Mouse (Mus musculus) Muller cell, postnatal 12 days (primary cell): ENCODE results near the gene Kcnh5.
A peak's percentile ranks its signal among the peaks of the same experiment; 100 is the strongest.

Experiments
- DNase-seq: peaks from one replicate; pipeline ENCODE4 v3.0.0-alpha.2; 2015; ENCODE audit errors: inconsistent ontology term

The Kcnh5 gene

GRCm38 (mm10) chr12:75176691-75177645, at the start of gene Kcnh5:
Kcnh5 (minus strand) TSS chr12:75177332.
- DNase-seq = peak; percentile 85

GRCm38 (mm10) chr12:75223966-75224365, 46.8 kb upstream of the Kcnh5 start:
- no peak for DNase-seq

GRCm38 (mm10) chr12:75189413-75189812, 12.3 kb upstream of the Kcnh5 start:
- no peak for DNase-seq

GRCm38 (mm10) chr12:75182646-75183045, 5.5 kb upstream of the Kcnh5 start:
- DNase-seq = no peak

GRCm38 (mm10) chr12:75179491-75179890, 2.4 kb upstream of the Kcnh5 start:
- no peak for DNase-seq

GRCm38 (mm10) chr12:75177646-75178030, 506 bp upstream of the Kcnh5 start:
- no peak for DNase-seq

GRCm38 (mm10) chr12:75175931-75176565, 1.1 kb downstream of the Kcnh5 start:
- peak; percentile 7 for DNase-seq

GRCm38 (mm10) chr12:75170970-75171369, 6.2 kb downstream of the Kcnh5 start:
- peak; percentile 44 for DNase-seq

- DNase-seq = no peak
Observed at GRCm38 (mm10) chr12:75153076-75153568, 24.0 kb downstream of the Kcnh5 start.

GRCm38 (mm10) chr12:75139792-75140191, 37.3 kb downstream of the Kcnh5 start:
- DNase-seq = no peak

GRCm38 (mm10) chr12:75091921-75092320, 85.2 kb downstream of the Kcnh5 start:
- DNase-seq = no peak

GRCm38 (mm10) chr12:75090957-75091356, 86.2 kb downstream of the Kcnh5 start:
- DNase-seq = no peak

- DNase-seq = no peak
Observed at GRCm38 (mm10) chr12:75077175-75077574, 100.0 kb downstream of the Kcnh5 start.

- no peak for DNase-seq
Observed at GRCm38 (mm10) chr12:75071043-75071442, 106.1 kb downstream of the Kcnh5 start.

- DNase-seq = peak; percentile 46
Observed at GRCm38 (mm10) chr12:75062571-75062970, 114.6 kb downstream of the Kcnh5 start.

- peak; percentile 84 for DNase-seq
Observed at GRCm38 (mm10) chr12:75061731-75062130, 115.4 kb downstream of the Kcnh5 start.

- DNase-seq = no peak
Observed at GRCm38 (mm10) chr12:75053731-75054130, 123.4 kb downstream of the Kcnh5 start.

- no peak for DNase-seq
Observed at GRCm38 (mm10) chr12:75036694-75037093, 140.4 kb downstream of the Kcnh5 start.

- no peak for DNase-seq
Observed at GRCm38 (mm10) chr12:75031970-75032864, 144.9 kb downstream of the Kcnh5 start.

GRCm38 (mm10) chr12:74971187-74971586, 205.9 kb downstream of the Kcnh5 start:
- DNase-seq = peak; percentile 55

GRCm38 (mm10) chr12:74969420-74969819, 207.7 kb downstream of the Kcnh5 start:
- DNase-seq = no peak

GRCm38 (mm10) chr12:74966266-74966665, 210.9 kb downstream of the Kcnh5 start:
- DNase-seq = no peak
